Mouse (Mus musculus) neural tube, embryonic 12.5 days (tissue): ENCODE measurements at regions not wholly inside any gene's neighbourhood (a gene's known extent, or its start where the extent isn't known, plus 50 kb on each side); places are given as distances from the start of the nearest gene placed in this dataset.

ENCODE experiments used
- ATAC-seq: fragments of 200-750 bp; cut with Nextera tagmentation; 2 replicates; pipeline ENCODE4 v1.8.0; 2017; ENCODE audit warnings: low read depth, mild to moderate bottlenecking, moderate TSS enrichment, moderate library complexity; ENCODE audit not compliant: low FRiP score
- H3K27ac ChIP-seq: fragments of 300-500 bp; sonication (generic); 2 replicates; pipeline ENCODE4 v1.5.1; 2016
- H3K27me3 ChIP-seq: fragments of 300-500 bp; sonication (generic); replicated peaks from 2 replicates; pipeline ENCODE4 v1.6.1; 2016; ENCODE audit warnings: mild to moderate bottlenecking
- H3K36me3 ChIP-seq: fragments of 300-500 bp; sonication (generic); 2 replicates; pipeline ENCODE4 v1.6.1; 2016; ENCODE audit warnings: mild to moderate bottlenecking
- H3K4me1 ChIP-seq: fragments of 300-500 bp; sonication (generic); 2 replicates; pipeline ENCODE4 v1.6.1; 2016
- H3K4me2 ChIP-seq: fragments of 300-500 bp; sonication (generic); replicated peaks from 2 replicates; pipeline ENCODE4 v1.6.1; 2016; ENCODE audit warnings: mild to moderate bottlenecking
- H3K4me3 ChIP-seq: fragments of 300-500 bp; sonication (generic); 2 replicates; pipeline ENCODE4 v1.5.1; 2016
- H3K9ac ChIP-seq: fragments of 300-500 bp; sonication (generic); 2 replicates; pipeline ENCODE4 v1.6.1; 2016; ENCODE audit warnings: mild to moderate bottlenecking
- H3K9me3 ChIP-seq: fragments of 300-500 bp; sonication (generic); 2 replicates; pipeline ENCODE4 v1.6.1; 2016; ENCODE audit warnings: mild to moderate bottlenecking
- WGBS: fragments of 180-500 bp; shearing (Covaris S2); methylation state at CpG from one replicate; pipeline ENCODE4 v1.1.7; 2016; 5-methylcytosine and 5-hydroxymethylcytosine counted together

- Histone ChIP-seq H3K27ac (no peak overlapping the region), H3K36me3 (no peaks in the 10 kb centered on the region), H3K9ac (no peak overlapping the region), H3K27me3 (peaks cover 3% of the 10 kb centered on the region; the same call in 1 of the 2 replicates), H3K4me3 (no peak overlapping the region), H3K4me1 (peaks cover 27% of the 10 kb centered on the region), H3K9me3 (no peaks in the 10 kb centered on the region), H3K4me2 (no peak overlapping the region)
- no peak for ATAC-seq
Observed at GRCm38 (mm10) chr15:25281942-25282341, 131.6 kb downstream of the Basp1 start.

- peaks cover 15% of the 10 kb centered on the region for H3K4me1 ChIP-seq
- H3K4me3 ChIP-seq, result no peak overlapping the region
- 36% methylated on average over 6 of the region's 6 CpGs for WGBS
- H3K27me3 ChIP-seq, result no peaks in the 10 kb centered on the region
- no peaks in the 10 kb centered on the region for H3K36me3 ChIP-seq
- ATAC-seq, result peak; percentile 96
- H3K27ac ChIP-seq, result no peak overlapping the region
- no peaks in the 10 kb centered on the region for H3K9me3 ChIP-seq
- no peak overlapping the region for H3K9ac ChIP-seq
- no peak overlapping the region for H3K4me2 ChIP-seq
Observed at GRCm38 (mm10) chr15:25278317-25279156, 135.0 kb downstream of the Basp1 start.

GRCm38 (mm10) chr15:25276227-25276626, 137.3 kb downstream of the Basp1 start:
- peaks cover 7% of the 10 kb centered on the region for H3K4me1 ChIP-seq
- H3K9me3 ChIP-seq, result no peaks in the 10 kb centered on the region
- 78% methylated on average over 5 of the region's 5 CpGs for WGBS
- no peak overlapping the region for H3K4me3 ChIP-seq
- no peak overlapping the region for H3K4me2 ChIP-seq
- H3K27ac ChIP-seq, result no peak overlapping the region
- H3K36me3 ChIP-seq, result no peaks in the 10 kb centered on the region
- H3K27me3 ChIP-seq, result no peaks in the 10 kb centered on the region
- H3K9ac ChIP-seq, result no peak overlapping the region
- ATAC-seq, result no peak

GRCm38 (mm10) chr15:25271886-25272285, 141.7 kb downstream of the Basp1 start:
- H3K4me1 ChIP-seq, result no peaks in the 10 kb centered on the region
- ATAC-seq, result no peak
- H3K36me3 ChIP-seq, result no peaks in the 10 kb centered on the region
- H3K4me2 ChIP-seq, result no peak overlapping the region
- 88% methylated on average over 5 of the region's 5 CpGs for WGBS
- H3K9ac ChIP-seq, result no peak overlapping the region
- H3K27ac ChIP-seq, result no peak overlapping the region
- H3K27me3 ChIP-seq, result no peaks in the 10 kb centered on the region
- no peaks in the 10 kb centered on the region for H3K9me3 ChIP-seq
- no peak overlapping the region for H3K4me3 ChIP-seq

- H3K36me3 ChIP-seq, result no peaks in the 10 kb centered on the region
- no peaks in the 10 kb centered on the region for H3K9me3 ChIP-seq
- WGBS, result 84% methylated on average over 10 of the region's 10 CpGs
- H3K27me3 ChIP-seq, result no peaks in the 10 kb centered on the region
- no peak overlapping the region for H3K9ac ChIP-seq
- H3K27ac ChIP-seq, result no peak overlapping the region
- H3K4me2 ChIP-seq, result no peak overlapping the region
- ATAC-seq, result no peak
- no peak overlapping the region for H3K4me3 ChIP-seq
- no peaks in the 10 kb centered on the region for H3K4me1 ChIP-seq
Observed at GRCm38 (mm10) chr15:25270349-25270748, 143.2 kb downstream of the Basp1 start.

GRCm38 (mm10) chr15:25269345-25269996, 144.1 kb downstream of the Basp1 start:
- Histone ChIP-seq H3K9ac (no peak overlapping the region), H3K4me1 (no peaks in the 10 kb centered on the region), H3K27ac (no peak overlapping the region), H3K9me3 (no peaks in the 10 kb centered on the region), H3K36me3 (no peaks in the 10 kb centered on the region), H3K4me2 (no peak overlapping the region), H3K4me3 (no peak overlapping the region), H3K27me3 (no peaks in the 10 kb centered on the region)
- ATAC-seq, result no peak
- 65% methylated on average over 11 of the region's 12 CpGs for WGBS

- no peak overlapping the region for H3K27ac ChIP-seq
- 82% methylated on average over 2 of the region's 2 CpGs for WGBS
- H3K9ac ChIP-seq, result no peak overlapping the region
- no peaks in the 10 kb centered on the region for H3K4me1 ChIP-seq
- no peak overlapping the region for H3K4me3 ChIP-seq
- H3K4me2 ChIP-seq, result no peak overlapping the region
- no peak for ATAC-seq
- no peaks in the 10 kb centered on the region for H3K36me3 ChIP-seq
- H3K27me3 ChIP-seq, result no peaks in the 10 kb centered on the region
- no peaks in the 10 kb centered on the region for H3K9me3 ChIP-seq
Observed at GRCm38 (mm10) chr15:25268436-25268835, 145.1 kb downstream of the Basp1 start.

GRCm38 (mm10) chr15:25267509-25267908, 146.1 kb downstream of the Basp1 start:
- 87% methylated on average over 3 of the region's 3 CpGs for WGBS
- no peaks in the 10 kb centered on the region for H3K9me3 ChIP-seq

GRCm38 (mm10) chr15:25252648-25253567, 160.7 kb downstream of the Basp1 start:
- Histone ChIP-seq H3K9ac (no peak overlapping the region), H3K27ac (no peak overlapping the region), H3K9me3 (no peaks in the 10 kb centered on the region), H3K27me3 (no peaks in the 10 kb centered on the region), H3K4me1 (no peaks in the 10 kb centered on the region), H3K4me3 (no peak overlapping the region), H3K4me2 (no peak overlapping the region), H3K36me3 (no peaks in the 10 kb centered on the region)
- peak; percentile 78 for ATAC-seq
- 67% methylated on average over 13 of the region's 13 CpGs for WGBS

More at GRCm38 (mm10) chr15:25267509-25267908, 146.1 kb downstream of the Basp1 start:
- no peak for ATAC-seq
- Histone ChIP-seq H3K4me3 (no peak overlapping the region), H3K27me3 (no peaks in the 10 kb centered on the region), H3K4me1 (no peaks in the 10 kb centered on the region), H3K9ac (no peak overlapping the region), H3K36me3 (no peaks in the 10 kb centered on the region), H3K27ac (no peak overlapping the region), H3K4me2 (no peak overlapping the region)

GRCm38 (mm10) chr15:25245631-25246030, 167.9 kb downstream of the Basp1 start:
- no peaks in the 10 kb centered on the region for H3K27me3 ChIP-seq
- WGBS, result 91% methylated on average over 8 of the region's 8 CpGs
- no peaks in the 10 kb centered on the region for H3K36me3 ChIP-seq
- H3K4me3 ChIP-seq, result no peak overlapping the region
- H3K27ac ChIP-seq, result no peak overlapping the region
- H3K9me3 ChIP-seq, result no peaks in the 10 kb centered on the region
- H3K4me2 ChIP-seq, result no peak overlapping the region
- H3K4me1 ChIP-seq, result no peaks in the 10 kb centered on the region
- ATAC-seq, result no peak
- no peak overlapping the region for H3K9ac ChIP-seq

- Histone ChIP-seq H3K4me1 (peaks cover 5% of the 10 kb centered on the region; the same call in 1 of the 2 replicates), H3K4me3 (no peak overlapping the region), H3K36me3 (no peaks in the 10 kb centered on the region), H3K9me3 (no peaks in the 10 kb centered on the region), H3K27me3 (no peaks in the 10 kb centered on the region), H3K27ac (no peak overlapping the region), H3K9ac (no peak overlapping the region), H3K4me2 (0 out of 2 replicates have a peak overlapping the region, but pooled peaks have one; percentile 16)
- 68% methylated on average over 18 of the region's 18 CpGs for WGBS
- ATAC-seq, result no peak
Observed at GRCm38 (mm10) chr15:25237665-25238664, 175.6 kb downstream of the Basp1 start.
